Comparison of ENCODE assay signal across 27 mouse cellular contexts in the genomic region with DNA sequence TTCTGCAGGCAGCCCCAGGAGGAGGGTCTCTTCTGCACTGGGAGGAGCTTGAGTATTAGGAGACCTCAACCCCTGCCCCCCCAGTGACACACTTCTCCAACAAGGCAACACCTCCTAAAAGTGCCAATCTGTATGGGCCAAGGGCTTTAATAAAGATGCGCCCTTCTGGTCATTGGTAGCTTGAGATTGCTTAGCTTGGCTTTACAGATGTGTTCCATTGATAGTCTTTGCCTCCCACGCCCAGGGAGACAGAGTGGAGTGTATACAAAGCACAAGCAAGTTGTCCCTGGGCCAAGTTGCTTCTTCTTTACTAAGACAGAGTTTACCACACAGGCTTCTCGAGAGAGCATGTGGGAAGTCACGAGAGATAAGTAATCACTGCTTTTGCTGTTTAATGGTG. TPM values are rescaled to one million over a fixed set of nuclear protein-coding genes. Genes with fewer than 3 reads are reported as not detected.
DNase-seq lines count a peak whose midpoint lies in the region; ATAC-seq and TF ChIP-seq lines count a peak whose summit lies in the region.
"Had no signal": no experiment of that assay in that cellular context is flagged by ENCODE, and none has a peak within 500 bp of the region (broad histone marks: within the 10 kb centered on the region; RNA-seq: fewer than 3 reads in every experiment).

No protein-coding gene starts in this region.

- no peaks in the 10 kb centered on the region for H3K27me3 ChIP-seq in liver, embryonic 12.5 days (replicated peaks)
- H3K27me3 ChIP-seq in liver, postnatal 0 days (ENCODE audit: insufficient read depth, low read length) = no peaks in the 10 kb centered on the region
- H3K27me3 ChIP-seq in lung, postnatal 0 days (replicated peaks; ENCODE audit: insufficient read depth, low read length) = no peaks in the 10 kb centered on the region
- H3K27me3 ChIP-seq in midbrain, embryonic 13.5 days = no peaks in the 10 kb centered on the region
- H3K27me3 ChIP-seq: embryonic facial prominence, embryonic 15.5 days; hindbrain, embryonic 12.5 days; Patski had no signal

- H3K4me2 ChIP-seq in liver, embryonic 12.5 days = peak overlapping the region; percentile 12; the same call in 1 of the 2 replicates
- H3K4me2 ChIP-seq in liver, postnatal 0 days (ENCODE audit: low read depth, low read length) = no peak overlapping the region
- no peak overlapping the region for H3K4me2 ChIP-seq in lung, postnatal 0 days (replicated peaks; ENCODE audit: low read depth, low read length)
- H3K4me2 ChIP-seq in midbrain, embryonic 13.5 days (replicated peaks) = no peak overlapping the region
- H3K4me2 ChIP-seq: embryonic facial prominence, embryonic 15.5 days; hindbrain, embryonic 12.5 days had no signal

- no peak overlapping the region for H3K9ac ChIP-seq in liver, embryonic 12.5 days
- no peak overlapping the region for H3K9ac ChIP-seq in liver, postnatal 0 days (replicated peaks)
- no peak overlapping the region for H3K9ac ChIP-seq in lung, postnatal 0 days (replicated peaks; ENCODE audit: low read depth)
- H3K9ac ChIP-seq in midbrain, embryonic 13.5 days (replicated peaks) = no peak overlapping the region
- H3K9ac ChIP-seq: embryonic facial prominence, embryonic 15.5 days; hindbrain, embryonic 12.5 days had no signal

- TF ChIP-seq CTCF in gastrocnemius, adult 2 months (IDR thresholded peaks at IDR 0.05) = no peak
- no peak for TF ChIP-seq CTCF in liver, postnatal 0 days (IDR thresholded peaks at IDR 0.05; ENCODE audit: low read depth)
- no peak for TF ChIP-seq CTCF in lung, postnatal 0 days (IDR thresholded peaks at IDR 0.05)
- TF ChIP-seq CTCF in lung, adult 2 months (IDR thresholded peaks at IDR 0.05; ENCODE audit: insufficient read depth, low read length) = no peak

- intact Hi-C loops in gastrocnemius, adult 2 months (cut with DNase I) = no loop called here

- no peak overlapping the region for H3K4me3 ChIP-seq in gastrocnemius, adult 2 months
- H3K4me3 ChIP-seq in liver, embryonic 12.5 days = no peak overlapping the region
- H3K4me3 ChIP-seq in liver, postnatal 0 days (ENCODE audit: low read depth, low read length) = no peak overlapping the region
- H3K4me3 ChIP-seq in lung, postnatal 0 days (ENCODE audit: low read depth, low read length) = no peak overlapping the region
- no peak overlapping the region for H3K4me3 ChIP-seq in lung, adult 2 months (replicated peaks; ENCODE audit: extremely low read depth, low read depth, low read length)
- H3K4me3 ChIP-seq in midbrain, embryonic 13.5 days (replicated peaks) = no peak overlapping the region
- H3K4me3 ChIP-seq: embryonic facial prominence, embryonic 15.5 days; erythroblast, embryonic 14.5 days; forebrain, embryonic 10.5 days; heart, adult 2 months; hindbrain, embryonic 12.5 days had no signal

- no peak for DNase-seq in gastrocnemius, adult 2 months
- no peak for DNase-seq in gastrocnemius, postnatal 10 days
- DNase-seq in liver, postnatal 0 days = no peak
- DNase-seq in lung, postnatal 0 days (ENCODE audit: low spot score) = peak; percentile 42
- no peak for DNase-seq in lung, adult 2 months
- DNase-seq: cerebellum, adult 2 months; cerebellum, postnatal 10 days; embryo, embryonic 11 days; heart, adult 2 months; heart, postnatal 10 days; heart, postnatal 4 days had no signal

- peak; percentile 36; the same call in 1 of the 2 replicates for ATAC-seq in liver, embryonic 12.5 days
- ATAC-seq in liver, postnatal 0 days = no peak
- ATAC-seq in lung, postnatal 0 days = peak; percentile 37
- ATAC-seq in midbrain, embryonic 13.5 days = no peak
- ATAC-seq: activated CD4-positive, CD25-positive, alpha-beta regulatory T cell, adult 4 months; forebrain, embryonic 14.5 days; hindbrain, embryonic 16.5 days; Patski had no signal

- WGBS in liver, embryonic 12.5 days (ENCODE audit: insufficient replicate concordance) = 27% methylated on average over 4 of the region's 4 CpGs
- 58% methylated on average over 4 of the region's 4 CpGs for WGBS in liver, postnatal 0 days (ENCODE audit: insufficient replicate concordance)
- 59% methylated on average over 4 of the region's 4 CpGs for WGBS in lung, postnatal 0 days
- 47% methylated on average over 4 of the region's 4 CpGs for WGBS in lung, adult 2 months
- WGBS in midbrain, embryonic 13.5 days = 86% methylated on average over 4 of the region's 4 CpGs

- H3K9me3 ChIP-seq in liver, embryonic 12.5 days (replicated peaks) = no peaks in the 10 kb centered on the region
- H3K9me3 ChIP-seq in liver, postnatal 0 days (ENCODE audit: low read length) = no peaks in the 10 kb centered on the region
- no peaks in the 10 kb centered on the region for H3K9me3 ChIP-seq in lung, postnatal 0 days (ENCODE audit: low read length)
- H3K9me3 ChIP-seq in midbrain, embryonic 13.5 days = 0 out of 2 replicates have a peak, but pooled peaks cover 3% of the 10 kb centered on the region
- H3K9me3 ChIP-seq: embryonic facial prominence, embryonic 15.5 days; forebrain, embryonic 10.5 days; hindbrain, embryonic 12.5 days had no signal

- no peak for TF ChIP-seq EP300 in liver, postnatal 0 days (IDR thresholded peaks at IDR 0.05; ENCODE audit: low read depth)
- TF ChIP-seq EP300 in lung, postnatal 0 days (IDR thresholded peaks at IDR 0.05) = peak; percentile 35; the same call in 1 of the 2 replicates

- peak overlapping the region; percentile 38; the same call in 1 of the 2 replicates for H3K27ac ChIP-seq in gastrocnemius, adult 2 months
- peak overlapping the region; percentile 41; the same call in 1 of the 2 replicates for H3K27ac ChIP-seq in liver, embryonic 12.5 days
- no peak overlapping the region for H3K27ac ChIP-seq in liver, postnatal 0 days (ENCODE audit: low read depth)
- H3K27ac ChIP-seq in lung, postnatal 0 days (ENCODE audit: low read length) = 0 out of 2 replicates have a peak overlapping the region, but pooled peaks have one; percentile 20
- no peak overlapping the region for H3K27ac ChIP-seq in midbrain, embryonic 13.5 days
- H3K27ac ChIP-seq: embryonic facial prominence, embryonic 15.5 days; forebrain, embryonic 10.5 days; heart, adult 2 months; hindbrain, embryonic 12.5 days had no signal

- no peak for TF ChIP-seq POLR2A in lung, adult 2 months (IDR thresholded peaks at IDR 0.05; ENCODE audit: borderline replicate concordance, extremely low read depth, low read depth, low read length)

- H3K4me1 ChIP-seq in liver, embryonic 12.5 days = peaks cover 21% of the 10 kb centered on the region
- peaks cover 9% of the 10 kb centered on the region for H3K4me1 ChIP-seq in liver, postnatal 0 days (ENCODE audit: insufficient read depth)
- H3K4me1 ChIP-seq in lung, postnatal 0 days (ENCODE audit: insufficient read depth, low read depth, low read length) = no peaks in the 10 kb centered on the region; the same call in 1 of the 2 replicates
- peaks cover 3% of the 10 kb centered on the region; the same call in 1 of the 2 replicates for H3K4me1 ChIP-seq in lung, adult 2 months (ENCODE audit: control insufficient read depth, insufficient read depth, low read length)
- no peaks in the 10 kb centered on the region for H3K4me1 ChIP-seq in midbrain, embryonic 13.5 days (replicated peaks)
- H3K4me1 ChIP-seq: embryonic facial prominence, embryonic 15.5 days; forebrain, embryonic 10.5 days; hindbrain, embryonic 12.5 days had no signal

- no peaks in the 10 kb centered on the region for H3K36me3 ChIP-seq in liver, embryonic 12.5 days
- no peaks in the 10 kb centered on the region for H3K36me3 ChIP-seq in liver, postnatal 0 days (replicated peaks; ENCODE audit: insufficient read depth, low read length)
- H3K36me3 ChIP-seq in lung, postnatal 0 days (ENCODE audit: insufficient read depth, low read length) = no peaks in the 10 kb centered on the region
- no peaks in the 10 kb centered on the region for H3K36me3 ChIP-seq in midbrain, embryonic 13.5 days
- H3K36me3 ChIP-seq: embryonic facial prominence, embryonic 15.5 days; forebrain, embryonic 10.5 days; hindbrain, embryonic 12.5 days had no signal

RNA-seq across cellular contexts. Expression of gene Cdrt4, which starts 20.4 kb away (rescaled TPM):
- total RNA-seq in gastrocnemius, adult 2 months (2021) = not detected
- under 1 TPM in 1 of 2 experiments, not detected in 1; 0.59 TPM for total RNA-seq in gastrocnemius, postnatal 10 days (2021)
- polyA plus RNA-seq in liver, embryonic 12.5 days (2016; fragmentation: Nextera tagmentation; extraction: Ambion mirVana) = not detected in 2 replicates
- not detected in 2 replicates for polyA plus RNA-seq in liver, postnatal 0 days (2015; fragmentation: Nextera tagmentation; extraction: Ambion mirVana)
- 0.23 TPM in 1 of 2 replicates, not detected in the other for polyA plus RNA-seq in lung, postnatal 0 days (2015; fragmentation: Nextera tagmentation; extraction: Ambion mirVana)
- polyA plus RNA-seq in lung, adult 2 months (2012; rRNA removed) = 0.18 and 0.73 TPM in 2 replicates
- polyA plus RNA-seq in midbrain, embryonic 13.5 days (2015; fragmentation: Nextera tagmentation; extraction: Ambion mirVana) = not detected in 2 replicates
- total RNA-seq: adrenal gland, adult 18-20 months; adrenal gland, postnatal 14 days; gastrocnemius, adult 8-10 months; heart, adult 2 months; heart, postnatal 10 days had no signal
- polyA plus RNA-seq: activated CD4-positive, CD25-positive, alpha-beta regulatory T cell, adult 4 months; C2C12; embryonic facial prominence, embryonic 11.5 days; erythroblast, embryonic 14.5 days; forebrain, embryonic 10.5 days; forebrain, embryonic 14.5 days; heart, adult 2 months; heart, embryonic 14.5 days; hindbrain, embryonic 12.5 days; Patski had no signal

RNA-seq across cellular contexts. Expression of gene Tvp23b, which starts 51.3 kb away (rescaled TPM):
- total RNA-seq in gastrocnemius, adult 2 months (2021) = 1 to 10 TPM; 4.5 to 7.6 TPM
- total RNA-seq in gastrocnemius, postnatal 10 days (2021) = 10 to 100 TPM; 11.3 to 15.2 TPM
- 32.2 and 35.0 TPM in 2 replicates for polyA plus RNA-seq in liver, embryonic 12.5 days (2016; fragmentation: Nextera tagmentation; extraction: Ambion mirVana)
- 29.1 and 29.4 TPM in 2 replicates for polyA plus RNA-seq in liver, postnatal 0 days (2015; fragmentation: Nextera tagmentation; extraction: Ambion mirVana)
- polyA plus RNA-seq in lung, postnatal 0 days (2015; fragmentation: Nextera tagmentation; extraction: Ambion mirVana) = 68.5 and 73.0 TPM in 2 replicates
- polyA plus RNA-seq in lung, adult 2 months (2012; rRNA removed) = 12.9 and 21.4 TPM in 2 replicates
- polyA plus RNA-seq in midbrain, embryonic 13.5 days (2015; fragmentation: Nextera tagmentation; extraction: Ambion mirVana) = 55.2 and 62.5 TPM in 2 replicates
- polyA plus RNA-seq: erythroblast, embryonic 14.5 days had no signal

Comparison
In these comparisons a context has a peak if more than half of its experiments do, and no peak if none do; other contexts are left out.
1. H3K27ac ChIP-seq: peak in gastrocnemius, adult 2 months (single experiment), liver, embryonic 12.5 days (single experiment) and lung, postnatal 0 days (single experiment); none in liver, postnatal 0 days (single experiment) and midbrain, embryonic 13.5 days (single experiment).
2. ATAC-seq: peak in liver, embryonic 12.5 days (single experiment) and lung, postnatal 0 days (single experiment); none in liver, postnatal 0 days (single experiment) and midbrain, embryonic 13.5 days (single experiment).